ENCODE assay signal across 8 mouse cellular contexts in genomic region chr8:119755238-119756146, GRCm38 (mm10). TPM values are rescaled to one million over a fixed set of nuclear protein-coding genes. Genes with fewer than 3 reads are reported as not detected.
DNase-seq lines count a peak whose midpoint lies in the region; ATAC-seq and TF ChIP-seq lines count a peak whose summit lies in the region.

No protein-coding gene starts in this region.

- no peak overlapping the region for H3K27ac ChIP-seq in ES-E14 (ENCODE audit: insufficient read depth, low read depth, low read length, poor library complexity, severe bottlenecking)
- H3K27ac ChIP-seq in embryonic facial prominence, embryonic 10.5 days (replicated peaks), result 0 out of 2 replicates have a peak overlapping the region, but pooled peaks have one; percentile 21
- H3K27ac ChIP-seq in intestine, embryonic 15.5 days, result no peak overlapping the region
- H3K27ac ChIP-seq in lung, embryonic 14.5 days (ENCODE audit: low read depth), result no peak overlapping the region
- H3K27ac ChIP-seq in small intestine, adult 2 months (ENCODE audit: insufficient read depth, low read depth, low read length), result no peak overlapping the region

- in situ Hi-C loops in ES-E14 (cut with MboI; ENCODE audit: low sequenced_read_pairs in 2 of 2, unreplicated experiment in 2 of 2), result no loop called here

- WGBS in embryonic facial prominence, embryonic 10.5 days, result 18% methylated on average over 28 of the region's 28 CpGs
- WGBS in intestine, embryonic 15.5 days, result 26% methylated on average over 28 of the region's 28 CpGs
- 16% methylated on average over 28 of the region's 28 CpGs for WGBS in lung, embryonic 14.5 days
- WGBS in small intestine, adult 2 months, result 25% methylated on average over 28 of the region's 28 CpGs

- H3K27me3 ChIP-seq in embryonic facial prominence, embryonic 10.5 days (replicated peaks; ENCODE audit: low read depth, poor library complexity, severe bottlenecking), result peaks cover 25% of the 10 kb centered on the region
- H3K27me3 ChIP-seq in intestine, embryonic 15.5 days (replicated peaks), result no peaks in the 10 kb centered on the region
- H3K27me3 ChIP-seq in lung, embryonic 14.5 days (ENCODE audit: insufficient read depth, low read length), result no peaks in the 10 kb centered on the region
- H3K27me3 ChIP-seq in small intestine, adult 2 months (ENCODE audit: control insufficient read depth, insufficient read depth, low read length), result no peaks in the 10 kb centered on the region

- peaks cover 0 to 4% of the 10 kb centered on the region in 2 experiments; a peak in 1 of 4 replicates for H3K4me1 ChIP-seq in ES-E14 (ENCODE audit: control insufficient read depth in 2 of 2, insufficient read depth in 2 of 2, low read length in 2 of 2, poor library complexity in 1 of 2)
- H3K4me1 ChIP-seq in embryonic facial prominence, embryonic 10.5 days, result peaks cover 28% of the 10 kb centered on the region
- peaks cover 13% of the 10 kb centered on the region for H3K4me1 ChIP-seq in intestine, embryonic 15.5 days (replicated peaks)
- H3K4me1 ChIP-seq in lung, embryonic 14.5 days (ENCODE audit: insufficient read depth), result 0 out of 2 replicates have a peak, but pooled peaks cover 5% of the 10 kb centered on the region
- H3K4me1 ChIP-seq in small intestine, adult 2 months (ENCODE audit: control insufficient read depth, insufficient read depth, insufficient read length, low read length), result peaks cover 5% of the 10 kb centered on the region

- DNase-seq in ES-E14 (ENCODE audit: low read depth, low spot score), result no peak
- peak; percentile 21 for DNase-seq in embryonic facial prominence, embryonic 10.5 days (ENCODE audit: low spot score)
- DNase-seq in lung, embryonic 14.5 days, result peak; percentile 27
- no peak for DNase-seq in frontal cortex, postnatal 36 days (ENCODE audit: low spot score in 2 of 2)
- no peak for DNase-seq in gastrocnemius, adult 8-10 months (ENCODE audit: low spot score in 2 of 2)
- DNase-seq in right cerebral cortex, postnatal 4 days, result no peak

- peak; percentile 83 for ATAC-seq in intestine, embryonic 15.5 days
- ATAC-seq in lung, embryonic 14.5 days (ENCODE audit: insufficient read depth), result peak; percentile 61

- peak overlapping the region; percentile 51 for H3K4me2 ChIP-seq in intestine, embryonic 15.5 days (replicated peaks)
- peak overlapping the region; percentile 43 for H3K4me2 ChIP-seq in lung, embryonic 14.5 days

- TF ChIP-seq POLR2A in small intestine, adult 2 months (IDR thresholded peaks at IDR 0.05; ENCODE audit: low read depth, low read length), result no peak

- no peaks in the 10 kb centered on the region for H3K36me3 ChIP-seq in ES-E14 (ENCODE audit: control insufficient read depth, insufficient read depth, low read length, poor library complexity, severe bottlenecking)
- 0 out of 2 replicates have a peak, but pooled peaks cover 1% of the 10 kb centered on the region for H3K36me3 ChIP-seq in embryonic facial prominence, embryonic 10.5 days (replicated peaks)
- H3K36me3 ChIP-seq in intestine, embryonic 15.5 days, result no peaks in the 10 kb centered on the region
- peaks cover 3% of the 10 kb centered on the region; the same call in 1 of the 2 replicates for H3K36me3 ChIP-seq in lung, embryonic 14.5 days (ENCODE audit: insufficient read depth)
- no peaks in the 10 kb centered on the region for H3K36me3 ChIP-seq in small intestine, adult 2 months (ENCODE audit: control insufficient read depth, insufficient read depth, low read length)

- no peak overlapping the region; the same call in 1 of the 2 replicates for H3K9ac ChIP-seq in ES-E14 (ENCODE audit: insufficient read depth, low read depth, low read length, poor library complexity, severe bottlenecking)
- no peak overlapping the region for H3K9ac ChIP-seq in intestine, embryonic 15.5 days
- no peak overlapping the region for H3K9ac ChIP-seq in lung, embryonic 14.5 days

- no peaks in the 10 kb centered on the region for H3K9me3 ChIP-seq in ES-E14 (ENCODE audit: control insufficient read depth, insufficient read depth, low read depth, low read length)
- H3K9me3 ChIP-seq in embryonic facial prominence, embryonic 10.5 days, result no peaks in the 10 kb centered on the region
- H3K9me3 ChIP-seq in intestine, embryonic 15.5 days, result no peaks in the 10 kb centered on the region
- no peaks in the 10 kb centered on the region for H3K9me3 ChIP-seq in lung, embryonic 14.5 days (ENCODE audit: low read depth, low read length)

- H3K4me3 ChIP-seq in ES-E14 (ENCODE audit: insufficient read depth in 1 of 2, low read depth in 1 of 2, low read length in 2 of 2, poor library complexity in 1 of 2, severe bottlenecking in 1 of 2), result peak overlapping the region; percentile 58 to 65
- H3K4me3 ChIP-seq in embryonic facial prominence, embryonic 10.5 days, result peak overlapping the region; percentile 51
- peak overlapping the region; percentile 18; the same call in 1 of the 2 replicates for H3K4me3 ChIP-seq in intestine, embryonic 15.5 days (replicated peaks)
- H3K4me3 ChIP-seq in lung, embryonic 14.5 days (ENCODE audit: low read depth, low read length), result peak overlapping the region; percentile 5; the same call in 1 of the 2 replicates
- H3K4me3 ChIP-seq in small intestine, adult 2 months (ENCODE audit: low read depth, low read length), result peak overlapping the region; percentile 54

- TF ChIP-seq CTCF in lung, embryonic 14.5 days (IDR thresholded peaks at IDR 0.05; ENCODE audit: low read depth), result peak; percentile 41; the same call in 1 of the 2 replicates
- TF ChIP-seq CTCF in small intestine, adult 2 months (IDR thresholded peaks at IDR 0.05; ENCODE audit: extremely low read depth, insufficient read length, insufficient replicate concordance, low read depth, low read length), result no peak

TF ChIP-seq in ES-E14, 5 proteins besides CTCF, POLR2A, EP300 and RAD21:
- TF ChIP-seq ZC3H11A (IDR thresholded peaks at IDR 0.05; ENCODE audit: borderline replicate concordance, low read depth, low read length) (no peak), MAFK (IDR thresholded peaks at IDR 0.05; ENCODE audit: insufficient read depth, low read depth, low read length) (no peak), CHD2 (IDR thresholded peaks at IDR 0.05; ENCODE audit: low read depth, low read length) (no peak), HCFC1 (IDR thresholded peaks at IDR 0.05; ENCODE audit: borderline replicate concordance, insufficient read depth, low read length) (no peak)

RNA-seq across cellular contexts. Expression of gene Tldc1, which starts 22.7 kb away (rescaled TPM):
- 7.0 and 9.2 TPM in 2 replicates for total RNA-seq in ES-E14 (2012; rRNA removed)
- polyA plus RNA-seq in embryonic facial prominence, embryonic 10.5 days (2016; fragmentation: Nextera tagmentation; extraction: Ambion mirVana), result 12.8 and 14.5 TPM in 2 replicates
- 14.4 and 15.3 TPM in 2 replicates for polyA plus RNA-seq in intestine, embryonic 15.5 days (2015; fragmentation: Nextera tagmentation; extraction: Ambion mirVana)
- 9.7 and 10.3 TPM in 2 replicates for polyA plus RNA-seq in lung, embryonic 14.5 days (2014; fragmentation: Nextera tagmentation; extraction: Ambion mirVana)
- polyA plus RNA-seq in small intestine, adult 2 months (2012; rRNA removed), result 4.6 and 7.4 TPM in 2 replicates
- 1 to 10 TPM; 2.9 to 4.8 (median 3.8) TPM for total RNA-seq in gastrocnemius, adult 8-10 months (2022)

RNA-seq across cellular contexts. Expression of gene Atp2c2, which starts 55.7 kb away (rescaled TPM):
- 0.80 and 0.90 TPM in 2 replicates for total RNA-seq in ES-E14 (2012; rRNA removed)
- polyA plus RNA-seq in embryonic facial prominence, embryonic 10.5 days (2016; fragmentation: Nextera tagmentation; extraction: Ambion mirVana), result 3.8 and 4.1 TPM in 2 replicates
- polyA plus RNA-seq in intestine, embryonic 15.5 days (2015; fragmentation: Nextera tagmentation; extraction: Ambion mirVana), result 4.4 and 5.8 TPM in 2 replicates
- polyA plus RNA-seq in lung, embryonic 14.5 days (2014; fragmentation: Nextera tagmentation; extraction: Ambion mirVana), result 1.8 and 1.9 TPM in 2 replicates
- 3.0 and 4.8 TPM in 2 replicates for polyA plus RNA-seq in small intestine, adult 2 months (2012; rRNA removed)
- not detected for total RNA-seq in gastrocnemius, adult 8-10 months (2022)

Comparison
In these comparisons a context has a peak if more than half of its experiments do, and no peak if none do; other contexts are left out.
1. DNase-seq: peak in embryonic facial prominence, embryonic 10.5 days (single experiment) and lung, embryonic 14.5 days (single experiment); none in ES-E14 (single experiment), frontal cortex, postnatal 36 days (0 of 2), gastrocnemius, adult 8-10 months (0 of 2) and right cerebral cortex, postnatal 4 days (single experiment).
2. H3K4me3 ChIP-seq: peak in every context shown above with its lines; median percentile 62 in ES-E14; 54 in small intestine, adult 2 months; 51 in embryonic facial prominence, embryonic 10.5 days; 18 in intestine, embryonic 15.5 days; 5 in lung, embryonic 14.5 days.